Mouse (Mus musculus): ENCODE measurements at regions not wholly inside any gene's neighbourhood (a gene's known extent, or its start where the extent isn't known, plus 50 kb on each side); places are given as distances from the start of the nearest gene placed in this dataset.

DNA sequence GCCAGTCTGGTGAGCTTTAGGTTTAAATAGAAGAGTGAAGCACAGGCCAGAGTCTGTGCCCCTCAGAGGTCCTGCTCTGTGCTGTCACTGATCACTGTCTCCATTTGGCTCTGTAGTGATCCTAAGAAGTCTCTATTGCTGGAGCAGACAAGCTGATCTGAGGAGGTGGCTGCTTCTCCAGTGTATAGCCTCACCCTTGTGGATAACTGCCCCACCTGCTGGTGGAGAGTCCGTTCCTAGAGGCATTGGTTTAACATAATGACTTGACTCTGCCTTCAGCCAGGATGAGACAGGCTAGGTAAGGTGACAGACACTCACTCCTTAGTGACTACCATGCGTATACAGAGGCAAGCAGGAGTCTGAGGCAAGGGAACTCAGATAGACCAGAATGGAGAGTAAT is 136.5 kb upstream of the Foxn2 start:
- no peak for DNase-seq (ENCODE audit: low spot score in 2 of 2)

GRCm38 (mm10) chr17:88305165-88305564 is 135.3 kb upstream of the Foxn2 start:
- no peak for DNase-seq (ENCODE audit: low spot score in 2 of 2)

GRCm38 (mm10) chr17:88306325-88306724 is 134.2 kb upstream of the Foxn2 start:
- DNase-seq (ENCODE audit: low spot score in 2 of 2) = no peak

DNA sequence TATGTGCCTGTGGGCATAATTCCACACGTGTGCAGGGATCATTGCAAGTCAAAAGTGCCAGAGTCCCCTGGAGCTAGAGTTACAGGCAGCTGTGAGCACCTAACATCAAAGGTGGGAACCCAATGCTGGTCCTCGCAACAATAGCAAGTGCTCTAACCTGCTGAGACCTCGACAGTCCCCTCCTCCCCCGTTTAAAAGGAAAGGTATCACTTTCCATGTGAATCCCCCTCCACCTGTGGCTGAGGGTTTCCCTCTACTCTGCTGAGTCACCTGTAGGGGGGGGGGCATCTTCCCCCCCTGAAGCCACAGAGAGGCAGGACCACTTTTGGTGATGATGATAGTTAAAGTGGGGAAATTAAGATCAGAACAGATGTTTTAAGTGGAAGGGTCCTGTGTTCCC is 133.4 kb upstream of the Foxn2 start:
- no peak for DNase-seq (ENCODE audit: low spot score in 2 of 2)

GRCm38 (mm10) chr17:88307826-88308225 is 132.7 kb upstream of the Foxn2 start:
- no peak for DNase-seq (ENCODE audit: low spot score in 2 of 2)

- no peak for DNase-seq (ENCODE audit: low spot score in 2 of 2)
Measured at GRCm38 (mm10) chr17:88312876-88313275, 127.6 kb upstream of the Foxn2 start.

- peak; percentile 46 to 55 for DNase-seq (ENCODE audit: low spot score in 2 of 2)
Measured at GRCm38 (mm10) chr17:88316213-88316967, 124.1 kb upstream of the Foxn2 start.

DNA sequence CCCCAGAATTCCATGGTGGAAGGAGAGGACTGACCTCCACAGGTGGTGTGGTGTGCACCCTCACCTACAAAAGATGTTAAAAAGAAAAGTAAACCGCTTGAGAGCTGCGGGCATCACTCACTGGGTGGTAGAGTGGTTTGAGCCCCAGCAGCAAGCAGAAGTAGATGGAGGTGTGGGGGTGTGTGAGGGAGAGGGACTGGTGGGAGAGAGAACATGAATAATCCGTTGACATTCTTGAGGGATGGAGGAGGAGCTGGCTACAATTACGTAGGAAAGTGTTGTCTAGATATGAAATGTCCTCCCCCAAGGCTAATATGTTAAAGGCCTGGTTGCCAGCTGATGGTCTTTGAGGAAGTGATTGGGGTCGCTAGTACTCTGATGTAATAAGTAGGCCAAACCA is 123.2 kb upstream of the Foxn2 start:
- DNase-seq (ENCODE audit: low spot score in 2 of 2) = no peak

DNA sequence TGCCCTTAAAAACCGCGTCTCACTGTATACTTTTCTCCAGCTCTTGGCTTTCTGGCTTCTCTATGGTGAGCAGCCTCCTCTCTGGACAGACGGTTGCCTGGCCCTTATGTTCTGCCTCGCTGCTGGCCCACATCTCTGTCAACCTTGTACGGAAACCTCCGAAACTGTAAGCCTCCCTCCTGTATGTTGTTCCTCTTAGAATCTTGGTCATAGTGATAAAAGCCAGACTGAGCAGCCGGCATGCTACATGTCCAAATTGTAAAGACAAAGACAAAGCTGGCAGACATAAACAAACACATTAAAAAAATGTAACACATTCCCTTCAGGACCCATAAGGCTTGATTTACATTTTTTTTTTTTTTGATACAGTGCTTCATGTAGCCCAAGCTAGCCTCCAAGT is 122.7 kb upstream of the Foxn2 start:
- DNase-seq (ENCODE audit: low spot score in 2 of 2) = no peak

GRCm38 (mm10) chr17:88318207-88318791 is 122.2 kb upstream of the Foxn2 start:
- no peak for DNase-seq (ENCODE audit: low spot score in 2 of 2)

DNA sequence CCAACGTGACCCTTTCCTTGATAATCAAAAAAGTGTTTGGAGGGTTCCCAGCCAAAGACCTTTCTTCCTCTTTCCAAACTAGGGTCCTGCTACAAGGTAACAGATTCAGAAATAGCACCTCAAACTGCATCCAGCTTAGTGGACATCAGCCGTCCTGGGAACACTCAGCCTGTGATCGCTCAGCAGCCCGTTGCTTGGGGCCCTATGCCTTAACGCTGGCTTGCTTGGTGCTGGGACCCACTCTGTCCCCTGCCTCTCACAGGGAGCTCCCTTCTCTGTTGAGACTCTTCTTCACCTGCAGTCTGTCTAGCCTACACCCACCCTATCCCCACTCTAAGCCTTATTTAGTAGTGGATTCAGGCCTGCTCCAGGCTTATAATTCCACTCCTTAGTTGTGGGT is 121.6 kb upstream of the Foxn2 start:
- DNase-seq (ENCODE audit: low spot score in 2 of 2) = no peak

- no peak for DNase-seq (ENCODE audit: low spot score in 2 of 2)
Measured at GRCm38 (mm10) chr17:88320686-88321085, 119.8 kb upstream of the Foxn2 start.

GRCm38 (mm10) chr17:88325326-88325909 is 115.1 kb upstream of the Foxn2 start:
- no peak for DNase-seq (ENCODE audit: low spot score in 2 of 2)

- peak in 1 of 2 experiments; percentile 48 for DNase-seq (ENCODE audit: low spot score in 2 of 2)
Measured at GRCm38 (mm10) chr17:88325910-88326739, 114.4 kb upstream of the Foxn2 start.

DNA sequence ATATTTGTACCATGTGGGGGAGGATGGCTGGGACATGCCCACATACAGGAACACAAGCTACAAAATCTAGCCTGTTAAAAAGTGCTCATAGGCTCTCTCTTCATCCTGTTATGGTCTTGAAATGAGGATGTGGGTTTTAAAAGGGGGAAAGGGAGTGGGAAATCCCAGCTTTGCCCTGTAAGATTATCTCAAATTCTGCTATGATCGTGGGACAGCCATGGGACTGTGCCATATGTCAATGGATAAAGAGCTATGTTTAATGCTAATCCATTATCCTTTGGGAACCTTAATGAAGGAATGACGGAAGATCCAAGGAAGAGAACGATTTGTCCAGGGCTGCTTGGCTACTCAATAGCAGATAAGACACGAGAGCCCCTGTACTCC is 113.8 kb upstream of the Foxn2 start:
- DNase-seq (ENCODE audit: low spot score in 2 of 2) = no peak

- DNase-seq (ENCODE audit: low spot score in 2 of 2) = no peak
Measured at GRCm38 (mm10) chr17:88327791-88328190, 112.7 kb upstream of the Foxn2 start.

DNA sequence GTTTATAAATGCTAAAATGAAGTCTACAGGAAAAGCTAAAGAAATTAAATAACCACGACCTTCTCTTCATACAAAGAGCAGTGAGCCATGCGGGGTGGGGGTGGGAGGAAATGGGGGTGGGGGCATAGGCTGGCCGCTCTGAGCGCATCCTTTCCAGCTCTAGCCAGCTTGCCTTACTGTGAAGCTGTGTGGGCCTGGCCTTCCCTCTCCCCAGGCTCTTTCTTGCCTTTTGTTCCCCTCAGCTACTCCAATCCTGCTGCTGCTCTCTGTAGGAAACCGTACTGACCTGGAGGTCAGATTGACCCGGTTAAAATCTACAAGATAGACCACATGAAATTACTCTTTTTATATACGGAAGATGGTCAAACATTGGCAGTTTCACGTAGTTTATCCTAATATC is 111.7 kb upstream of the Foxn2 start:
- no peak for DNase-seq (ENCODE audit: low spot score in 2 of 2)

DNA sequence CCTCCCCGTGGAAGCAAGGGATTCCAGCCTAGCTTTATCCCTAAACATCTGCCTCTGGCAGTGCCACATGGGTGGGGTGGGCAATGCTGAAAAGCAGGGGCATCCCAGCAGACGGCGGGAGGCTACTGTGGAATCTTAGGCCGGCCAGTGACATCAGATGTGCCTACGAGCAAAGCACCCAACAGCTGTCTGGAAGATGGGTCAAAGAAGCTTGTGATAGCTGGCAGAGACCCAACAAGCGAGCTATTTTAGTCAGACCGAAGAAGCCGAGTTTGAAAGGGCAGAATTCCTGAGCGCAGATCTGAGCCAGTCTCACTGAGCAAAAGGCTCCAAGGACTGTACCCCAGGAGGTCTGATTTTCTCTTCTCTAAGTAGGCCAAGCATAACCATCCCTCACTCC is 110.8 kb upstream of the Foxn2 start:
- peak in 1 of 2 experiments; percentile 46 for DNase-seq (ENCODE audit: low spot score in 2 of 2)

DNA sequence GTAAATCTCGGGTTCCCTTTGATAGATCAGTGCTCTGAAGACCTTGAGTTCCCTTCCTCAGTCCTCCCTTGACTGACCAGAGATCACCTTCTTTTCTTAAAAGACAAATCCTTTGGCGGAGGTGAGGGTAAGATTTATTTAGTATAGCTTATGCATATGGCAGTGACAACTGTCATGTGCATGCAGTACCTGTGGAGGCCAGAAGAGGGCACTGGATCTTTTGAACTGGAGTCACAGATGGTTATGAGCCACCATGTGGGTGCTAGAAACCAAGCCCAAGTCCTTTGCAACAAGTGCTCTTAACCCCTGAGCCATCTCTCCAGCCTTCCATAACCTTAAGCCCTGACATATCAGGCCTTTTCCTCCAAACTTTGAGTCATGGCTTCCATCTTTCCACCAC is 110.4 kb upstream of the Foxn2 start:
- DNase-seq (ENCODE audit: low spot score in 2 of 2) = no peak

DNA sequence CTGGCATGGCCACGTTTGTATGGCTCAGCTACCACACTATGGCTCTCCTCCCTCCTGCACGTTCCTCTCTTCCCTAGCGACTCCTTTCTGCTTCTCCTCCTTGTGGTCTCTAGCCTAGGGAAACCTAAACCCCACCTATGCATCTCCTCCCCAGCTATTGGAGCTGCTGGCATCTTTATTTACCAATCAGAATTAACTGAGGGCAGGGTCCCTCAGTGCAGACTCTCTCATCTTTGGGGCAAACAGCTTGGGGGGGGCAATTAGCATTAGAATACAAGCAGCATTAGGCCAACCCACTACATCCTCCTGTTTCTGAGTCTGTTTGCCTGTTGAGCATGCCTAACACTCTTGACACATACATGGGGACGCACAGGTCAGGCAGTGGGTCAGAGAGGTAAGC is 106.7 kb upstream of the Foxn2 start:
- DNase-seq (ENCODE audit: low spot score in 2 of 2) = no peak

DNA sequence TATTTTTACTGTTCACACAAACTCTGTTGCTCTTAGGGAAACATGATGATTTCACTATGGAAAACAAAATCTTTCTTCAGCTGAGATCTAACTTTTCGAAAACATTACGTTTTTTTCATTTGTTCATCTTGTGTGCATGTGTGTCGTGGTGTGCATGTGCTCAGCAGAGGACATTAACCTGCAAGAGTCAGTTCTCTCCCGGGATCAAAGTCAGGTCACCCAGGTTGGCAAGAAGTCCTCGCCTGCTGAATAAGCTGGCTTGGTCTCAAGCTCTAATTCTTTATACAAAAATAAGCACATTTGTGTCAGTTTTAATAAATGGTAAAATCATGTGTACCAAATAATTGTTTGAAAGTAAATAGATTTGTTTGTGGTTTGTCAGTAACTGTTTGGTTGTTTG is 105.2 kb upstream of the Foxn2 start:
- no peak for DNase-seq (ENCODE audit: low spot score in 2 of 2)

Measured in layer of hippocampus, postnatal 14 days (tissue).